Mouse (Mus musculus): ENCODE data around the gene Slc7a1. TPM values are rescaled to one million over a fixed set of nuclear protein-coding genes. Genes with fewer than 3 reads are reported as not detected.

The Slc7a1 gene
- polyA plus RNA-seq, 1 experiment from 2014 or later = 23.0 TPM

DNA sequence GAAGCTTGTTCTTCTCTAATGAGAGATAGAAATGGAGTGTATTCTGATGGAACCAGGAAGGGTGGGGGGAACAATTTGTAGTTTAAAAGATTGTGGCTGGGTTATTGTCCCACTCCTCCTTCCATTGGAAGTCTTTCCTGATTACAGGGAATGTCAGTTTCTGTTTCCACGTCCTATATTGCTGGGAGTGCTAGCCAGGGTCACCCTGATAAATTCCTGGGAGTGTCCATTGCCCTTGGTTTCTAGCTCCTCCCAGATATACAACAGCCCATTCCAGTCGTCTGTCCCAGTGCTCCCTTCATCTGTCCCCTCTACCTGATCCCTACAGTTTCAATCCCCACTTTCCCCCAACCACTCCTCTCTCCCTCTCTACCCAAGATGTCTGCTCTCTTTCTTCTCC, 21.6 kb upstream of the Slc7a1 start:
- no peak for ATAC-seq (ENCODE audit: insufficient number of reproducible peaks, insufficient read depth, low FRiP score, low read depth)
- H3K9me3 ChIP-seq (ENCODE audit: control insufficient read depth, low read length) = peaks cover 4% of the 10 kb centered on the region; the same call in 1 of the 2 replicates
- no peaks in the 10 kb centered on the region for H3K36me3 ChIP-seq (ENCODE audit: control insufficient read depth, insufficient read depth, low read length)
- no peak overlapping the region for H3K9ac ChIP-seq (ENCODE audit: low read length)
- peaks cover 2 to 4% of the 10 kb centered on the region in 2 experiments; a peak in 3 of 4 replicates for H3K4me1 ChIP-seq (ENCODE audit: control insufficient read depth in 2 of 2, insufficient read depth in 2 of 2, low read length in 2 of 2)
- H3K4me3 ChIP-seq (ENCODE audit: control insufficient read depth in 1 of 2, insufficient read depth in 1 of 2, low read depth in 1 of 2, low read length in 2 of 2) = no peak overlapping the region
- H3K27me3 ChIP-seq (ENCODE audit: control insufficient read depth, insufficient read depth, low read length) = no peaks in the 10 kb centered on the region
- H3K27ac ChIP-seq (replicated peaks in 1 of 2; ENCODE audit: control insufficient read depth in 1 of 2, insufficient read depth in 1 of 2, low read depth in 2 of 2, low read length in 2 of 2) = no peak overlapping the region
- 27% methylated on average over 2 of the region's 2 CpGs for WGBS
- no peak overlapping the region for H3K4me2 ChIP-seq (ENCODE audit: low read length)

DNA sequence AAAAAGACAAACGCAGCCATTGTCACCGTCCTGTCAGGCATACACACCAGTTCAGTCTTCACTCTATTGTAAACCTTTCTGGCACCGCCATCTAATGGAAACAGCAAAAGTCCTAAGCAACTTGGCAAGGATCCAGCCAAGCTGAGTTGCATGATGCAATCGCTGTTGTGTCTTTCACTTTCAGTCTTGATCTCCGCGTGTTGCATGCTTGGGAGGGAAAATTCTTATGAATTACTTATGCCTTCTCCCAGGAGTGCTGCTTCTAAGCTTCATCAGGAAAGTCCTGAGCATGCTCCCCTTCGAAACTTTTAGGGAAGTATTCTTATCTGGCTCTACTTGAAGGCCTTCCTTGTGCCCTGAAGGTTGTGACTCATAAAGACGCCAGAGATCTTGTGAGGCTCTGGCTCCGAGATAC, 19.4 kb upstream of the Slc7a1 start:
- H3K4me2 ChIP-seq (ENCODE audit: low read length) = peak overlapping the region; percentile 38
- no peak overlapping the region for H3K27ac ChIP-seq (replicated peaks in 1 of 2; ENCODE audit: control insufficient read depth in 1 of 2, insufficient read depth in 1 of 2, low read depth in 2 of 2, low read length in 2 of 2)
- ATAC-seq (ENCODE audit: insufficient number of reproducible peaks, insufficient read depth, low FRiP score, low read depth) = no peak
- peaks cover 4% of the 10 kb centered on the region; the same call in 1 of the 2 replicates for H3K9me3 ChIP-seq (ENCODE audit: control insufficient read depth, low read length)
- H3K36me3 ChIP-seq (ENCODE audit: control insufficient read depth, insufficient read depth, low read length) = no peaks in the 10 kb centered on the region
- no peaks in the 10 kb centered on the region for H3K27me3 ChIP-seq (ENCODE audit: control insufficient read depth, insufficient read depth, low read length)
- peaks cover 8 to 11% of the 10 kb centered on the region in 2 experiments; a peak in 3 of 4 replicates for H3K4me1 ChIP-seq (ENCODE audit: control insufficient read depth in 2 of 2, insufficient read depth in 2 of 2, low read length in 2 of 2)
- 60% methylated on average over 9 of the region's 9 CpGs for WGBS
- H3K9ac ChIP-seq (ENCODE audit: low read length) = no peak overlapping the region
- H3K4me3 ChIP-seq (ENCODE audit: control insufficient read depth in 1 of 2, insufficient read depth in 1 of 2, low read depth in 1 of 2, low read length in 2 of 2) = no peak overlapping the region

DNA sequence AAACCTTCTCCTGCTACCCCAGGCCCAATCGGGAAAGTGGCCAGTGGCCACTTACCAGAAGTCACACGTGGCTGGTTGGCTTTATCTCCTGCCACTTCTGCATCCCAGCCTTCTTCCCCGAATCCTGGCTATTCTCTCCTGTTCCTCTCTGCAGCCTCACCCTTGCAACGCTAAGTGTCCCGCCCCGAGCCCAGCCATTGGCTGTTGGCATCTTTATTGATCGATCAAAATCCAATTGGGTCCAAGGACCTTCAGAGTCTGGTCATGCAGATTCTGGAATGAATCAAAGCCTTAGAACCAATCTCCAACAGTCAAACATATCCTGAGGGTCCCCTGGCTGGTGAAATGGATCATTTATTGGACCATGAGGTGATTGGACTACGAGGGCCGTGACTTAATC, 18.7 kb upstream of the Slc7a1 start:
- no peak for ATAC-seq (ENCODE audit: insufficient number of reproducible peaks, insufficient read depth, low FRiP score, low read depth)
- WGBS = 85% methylated on average over 9 of the region's 9 CpGs

DNA sequence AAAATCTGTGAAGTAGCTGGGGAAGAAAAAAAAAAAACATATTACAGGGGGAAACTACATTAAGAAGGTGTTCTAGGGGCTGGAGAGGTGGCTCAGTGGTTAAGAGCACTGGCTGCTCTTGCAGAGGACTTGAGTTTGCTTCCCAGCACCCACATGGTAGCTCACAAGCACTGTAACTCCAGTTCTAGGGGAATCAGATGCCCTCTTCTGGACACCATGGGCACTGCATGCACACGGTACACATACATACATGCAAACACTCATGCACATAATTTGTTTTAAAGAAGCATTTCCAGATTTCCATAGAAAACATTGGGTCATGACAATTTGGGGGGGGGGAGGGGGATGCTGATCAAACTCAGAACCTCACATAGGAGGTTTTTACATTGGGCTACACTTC, 18.1 kb upstream of the Slc7a1 start:
- WGBS = 100% methylated on average over 1 of the region's 1 CpGs
- Histone ChIP-seq H3K27me3 (ENCODE audit: control insufficient read depth, insufficient read depth, low read length) (no peaks in the 10 kb centered on the region), H3K9me3 (ENCODE audit: control insufficient read depth, low read length) (peaks cover 4% of the 10 kb centered on the region; the same call in 1 of the 2 replicates), H3K4me3 (ENCODE audit: control insufficient read depth in 1 of 2, insufficient read depth in 1 of 2, low read depth in 1 of 2, low read length in 2 of 2) (no peak overlapping the region), H3K4me1 (ENCODE audit: control insufficient read depth in 2 of 2, insufficient read depth in 2 of 2, low read length in 2 of 2) (peaks cover 10 to 11% of the 10 kb centered on the region in 2 experiments; a peak in 3 of 4 replicates), H3K4me2 (ENCODE audit: low read length) (no peak overlapping the region), H3K27ac (replicated peaks in 1 of 2; ENCODE audit: control insufficient read depth in 1 of 2, insufficient read depth in 1 of 2, low read depth in 2 of 2, low read length in 2 of 2) (no peak overlapping the region), H3K36me3 (ENCODE audit: control insufficient read depth, insufficient read depth, low read length) (no peaks in the 10 kb centered on the region), H3K9ac (ENCODE audit: low read length) (no peak overlapping the region)
- ATAC-seq (ENCODE audit: insufficient number of reproducible peaks, insufficient read depth, low FRiP score, low read depth) = no peak

More for the DNA sequence above, 18.7 kb upstream of the Slc7a1 start:
- Histone ChIP-seq H3K9me3 (ENCODE audit: control insufficient read depth, low read length) (peaks cover 4% of the 10 kb centered on the region; the same call in 1 of the 2 replicates), H3K4me2 (ENCODE audit: low read length) (no peak overlapping the region), H3K4me1 (ENCODE audit: control insufficient read depth in 2 of 2, insufficient read depth in 2 of 2, low read length in 2 of 2) (peaks cover 10 to 11% of the 10 kb centered on the region in 2 experiments; a peak in 3 of 4 replicates), H3K4me3 (ENCODE audit: control insufficient read depth in 1 of 2, insufficient read depth in 1 of 2, low read depth in 1 of 2, low read length in 2 of 2) (no peak overlapping the region), H3K36me3 (ENCODE audit: control insufficient read depth, insufficient read depth, low read length) (no peaks in the 10 kb centered on the region), H3K27ac (replicated peaks in 1 of 2; ENCODE audit: control insufficient read depth in 1 of 2, insufficient read depth in 1 of 2, low read depth in 2 of 2, low read length in 2 of 2) (no peak overlapping the region), H3K9ac (ENCODE audit: low read length) (no peak overlapping the region), H3K27me3 (ENCODE audit: control insufficient read depth, insufficient read depth, low read length) (no peaks in the 10 kb centered on the region)

DNA sequence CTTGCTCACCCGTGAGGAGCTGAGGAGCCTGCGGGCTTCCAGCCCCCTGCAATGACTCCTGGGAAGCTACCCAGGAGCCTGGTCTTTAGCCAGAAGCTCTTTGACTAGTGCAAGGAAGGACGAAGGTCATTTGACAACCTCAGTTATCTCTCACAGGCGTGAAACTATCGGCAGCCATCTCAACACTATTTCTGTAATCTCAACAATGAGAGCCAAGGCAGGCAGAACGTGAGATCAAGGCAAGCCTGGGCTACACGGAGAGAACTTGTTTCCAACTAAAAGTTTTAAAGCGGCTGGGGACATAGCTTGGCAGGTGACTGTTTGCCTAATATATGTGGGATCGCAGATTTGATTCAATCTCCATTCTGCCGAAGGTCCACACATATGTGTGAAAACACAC, 16.8 kb upstream of the Slc7a1 start:
- peaks cover 10 to 11% of the 10 kb centered on the region in 2 experiments; a peak in 3 of 4 replicates for H3K4me1 ChIP-seq (ENCODE audit: control insufficient read depth in 2 of 2, insufficient read depth in 2 of 2, low read length in 2 of 2)
- H3K36me3 ChIP-seq (ENCODE audit: control insufficient read depth, insufficient read depth, low read length) = no peaks in the 10 kb centered on the region
- no peak overlapping the region for H3K4me2 ChIP-seq (ENCODE audit: low read length)
- H3K9ac ChIP-seq (ENCODE audit: low read length) = no peak overlapping the region
- WGBS = 31% methylated on average over 10 of the region's 10 CpGs
- H3K9me3 ChIP-seq (ENCODE audit: control insufficient read depth, low read length) = peaks cover 4% of the 10 kb centered on the region; the same call in 1 of the 2 replicates
- no peak overlapping the region for H3K4me3 ChIP-seq (ENCODE audit: control insufficient read depth in 1 of 2, insufficient read depth in 1 of 2, low read depth in 1 of 2, low read length in 2 of 2)
- H3K27me3 ChIP-seq (ENCODE audit: control insufficient read depth, insufficient read depth, low read length) = no peaks in the 10 kb centered on the region
- H3K27ac ChIP-seq (replicated peaks in 1 of 2; ENCODE audit: control insufficient read depth in 1 of 2, insufficient read depth in 1 of 2, low read depth in 2 of 2, low read length in 2 of 2) = no peak overlapping the region
- no peak for ATAC-seq (ENCODE audit: insufficient number of reproducible peaks, insufficient read depth, low FRiP score, low read depth)

DNA sequence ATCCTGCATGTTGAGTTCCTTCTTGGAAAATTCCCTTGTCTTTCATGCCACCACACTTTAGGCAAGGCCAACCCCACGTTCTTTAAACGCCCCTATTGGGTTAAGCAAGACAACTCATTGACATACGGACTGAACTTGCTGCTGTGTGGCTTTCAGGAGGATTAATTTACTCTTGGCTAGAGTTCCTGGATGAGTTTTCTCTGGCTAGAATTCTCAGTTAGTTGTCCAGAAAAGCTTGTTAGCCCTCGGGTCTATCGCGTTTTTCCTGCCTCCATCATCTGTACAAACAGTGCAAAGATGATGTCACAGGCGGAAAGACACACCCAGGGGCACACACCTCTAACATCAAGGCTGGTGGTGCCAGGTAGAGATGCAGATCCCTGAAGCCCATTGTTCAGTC, 14.5 kb upstream of the Slc7a1 start:
- Histone ChIP-seq H3K27me3 (ENCODE audit: control insufficient read depth, insufficient read depth, low read length) (no peaks in the 10 kb centered on the region), H3K9me3 (ENCODE audit: control insufficient read depth, low read length) (peaks cover 4% of the 10 kb centered on the region; the same call in 1 of the 2 replicates), H3K27ac (replicated peaks in 1 of 2; ENCODE audit: control insufficient read depth in 1 of 2, insufficient read depth in 1 of 2, low read depth in 2 of 2, low read length in 2 of 2) (no peak overlapping the region), H3K4me3 (ENCODE audit: control insufficient read depth in 1 of 2, insufficient read depth in 1 of 2, low read depth in 1 of 2, low read length in 2 of 2) (no peak overlapping the region), H3K4me1 (ENCODE audit: control insufficient read depth in 2 of 2, insufficient read depth in 2 of 2, low read length in 2 of 2) (peaks cover 12 to 16% of the 10 kb centered on the region in 2 experiments; a peak in 3 of 4 replicates), H3K36me3 (ENCODE audit: control insufficient read depth, insufficient read depth, low read length) (no peaks in the 10 kb centered on the region), H3K9ac (ENCODE audit: low read length) (no peak overlapping the region), H3K4me2 (ENCODE audit: low read length) (no peak overlapping the region)
- 32% methylated on average over 7 of the region's 7 CpGs for WGBS
- no peak for ATAC-seq (ENCODE audit: insufficient number of reproducible peaks, insufficient read depth, low FRiP score, low read depth)

DNA sequence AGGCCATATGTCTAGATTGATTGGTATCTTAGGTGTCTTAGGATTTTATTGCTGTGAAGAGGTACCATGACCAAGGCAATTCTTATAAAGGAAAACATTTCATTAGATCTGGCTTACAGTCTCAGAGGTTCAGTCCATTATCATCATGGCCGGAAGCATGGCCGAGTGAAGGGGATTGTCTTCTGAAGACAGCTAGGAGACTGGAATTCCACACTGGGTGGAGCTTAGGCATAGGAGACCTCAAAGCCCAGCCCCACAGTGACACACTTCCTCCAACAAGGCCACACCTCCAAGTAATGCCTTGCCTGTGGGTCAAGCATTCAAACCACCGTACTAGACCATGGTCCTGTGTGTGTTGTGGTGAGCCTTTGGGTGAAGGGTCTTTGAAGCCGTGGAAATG, 12.8 kb upstream of the Slc7a1 start:
- Histone ChIP-seq H3K4me2 (ENCODE audit: low read length) (no peak overlapping the region), H3K4me1 (ENCODE audit: control insufficient read depth in 2 of 2, insufficient read depth in 2 of 2, low read length in 2 of 2) (peaks cover 10 to 16% of the 10 kb centered on the region in 2 experiments; a peak in 3 of 4 replicates), H3K36me3 (ENCODE audit: control insufficient read depth, insufficient read depth, low read length) (no peaks in the 10 kb centered on the region), H3K9ac (ENCODE audit: low read length) (no peak overlapping the region), H3K9me3 (ENCODE audit: control insufficient read depth, low read length) (no peaks in the 10 kb centered on the region; the same call in 1 of the 2 replicates), H3K27ac (replicated peaks in 1 of 2; ENCODE audit: control insufficient read depth in 1 of 2, insufficient read depth in 1 of 2, low read depth in 2 of 2, low read length in 2 of 2) (no peak overlapping the region), H3K27me3 (ENCODE audit: control insufficient read depth, insufficient read depth, low read length) (no peaks in the 10 kb centered on the region), H3K4me3 (ENCODE audit: control insufficient read depth in 1 of 2, insufficient read depth in 1 of 2, low read depth in 1 of 2, low read length in 2 of 2) (no peak overlapping the region)
- WGBS = 88% methylated on average over 4 of the region's 4 CpGs
- ATAC-seq (ENCODE audit: insufficient number of reproducible peaks, insufficient read depth, low FRiP score, low read depth) = no peak

DNA sequence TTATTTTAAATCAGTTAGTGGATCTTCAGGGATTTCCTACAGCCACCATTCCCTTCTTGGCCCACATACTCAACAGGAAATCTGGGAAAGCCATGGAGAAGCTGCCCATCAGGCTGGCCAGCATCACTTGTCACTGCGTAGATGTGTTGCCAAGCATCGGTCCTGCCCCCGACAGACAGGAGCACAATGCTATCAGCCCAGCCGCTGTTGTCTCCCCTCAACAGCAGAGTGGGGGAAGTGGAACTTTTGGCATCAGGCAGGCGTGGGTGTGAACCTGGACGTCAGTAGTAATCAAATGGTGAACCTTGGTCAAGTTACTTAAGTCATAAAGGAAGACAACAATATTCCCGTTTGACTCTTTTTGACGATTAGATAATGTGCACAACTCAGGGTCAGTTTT, 9.8 kb upstream of the Slc7a1 start:
- 28% methylated on average over 8 of the region's 8 CpGs for WGBS
- no peak overlapping the region for H3K27ac ChIP-seq (replicated peaks in 1 of 2; ENCODE audit: control insufficient read depth in 1 of 2, insufficient read depth in 1 of 2, low read depth in 2 of 2, low read length in 2 of 2)
- H3K9me3 ChIP-seq (ENCODE audit: control insufficient read depth, low read length) = peaks cover 4% of the 10 kb centered on the region; the same call in 1 of the 2 replicates
- no peaks in the 10 kb centered on the region for H3K36me3 ChIP-seq (ENCODE audit: control insufficient read depth, insufficient read depth, low read length)
- no peak overlapping the region for H3K4me2 ChIP-seq (ENCODE audit: low read length)
- H3K4me3 ChIP-seq (ENCODE audit: control insufficient read depth in 1 of 2, insufficient read depth in 1 of 2, low read depth in 1 of 2, low read length in 2 of 2) = no peak overlapping the region
- H3K9ac ChIP-seq (ENCODE audit: low read length) = no peak overlapping the region
- H3K4me1 ChIP-seq (ENCODE audit: control insufficient read depth in 2 of 2, insufficient read depth in 2 of 2, low read length in 2 of 2) = peaks cover 4 to 5% of the 10 kb centered on the region in 2 experiments; a peak in 2 of 4 replicates
- peak; percentile 78 for ATAC-seq (ENCODE audit: insufficient number of reproducible peaks, insufficient read depth, low FRiP score, low read depth)
- no peaks in the 10 kb centered on the region for H3K27me3 ChIP-seq (ENCODE audit: control insufficient read depth, insufficient read depth, low read length)

Data from heart, embryonic 14.5 days (tissue).